Mouse (Mus musculus): ENCODE measurements around the gene Pcsk5.

GRCm38 (mm10) chr19:17572315-17572714 lies 265.1 kb downstream of the Pcsk5 start:
- no peak for TF ChIP-seq CTCF (IDR thresholded peaks at IDR 0.05; ENCODE audit: extremely low read depth, insufficient read depth, low read length)
- TF ChIP-seq POLR2A (IDR thresholded peaks at IDR 0.05; ENCODE audit: extremely low read depth, insufficient read depth, low read length), result no peak

Measured in cortical plate, adult 2 months (tissue).